Mouse (Mus musculus): ENCODE measurements at regions not wholly inside any gene's neighbourhood (a gene's known extent, or its start where the extent isn't known, plus 50 kb on each side); places are given as distances from the start of the nearest gene placed in this dataset.

DNA sequence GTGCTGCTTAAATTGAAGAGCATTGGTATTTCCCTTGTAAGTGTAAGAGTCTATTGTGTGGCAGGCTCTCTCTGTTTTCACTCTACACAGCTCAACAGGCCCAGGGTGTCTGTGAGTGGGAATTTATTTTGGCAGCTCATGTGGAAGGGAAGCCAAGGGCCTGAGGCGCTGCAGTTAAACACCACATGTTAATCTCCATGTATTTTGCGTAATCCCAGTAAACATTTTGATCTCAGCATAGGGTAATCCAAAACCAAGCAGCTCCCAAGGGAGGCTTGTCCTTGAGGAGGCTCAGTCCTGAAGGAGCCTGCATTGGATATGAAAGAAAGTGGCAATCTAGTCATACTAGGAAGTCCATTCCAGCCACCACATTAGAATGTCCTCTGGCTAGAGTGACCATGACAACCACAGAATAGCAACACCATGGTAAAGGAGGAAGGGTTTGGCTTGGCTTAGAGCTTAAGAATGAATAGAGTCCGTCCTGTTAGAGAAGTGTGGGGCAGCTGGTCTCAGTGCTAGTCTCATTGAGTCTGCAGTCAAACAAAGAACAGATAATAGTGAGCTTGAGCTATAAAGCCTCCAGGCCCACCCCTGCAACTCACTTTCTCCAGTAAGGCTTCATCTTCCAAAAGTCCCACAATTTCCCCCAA is 391.6 kb downstream of the Insc start:
- Histone ChIP-seq H3K27ac (no peak overlapping the region), H3K4me2 (no peak overlapping the region), H3K4me1 (no peaks in the 10 kb centered on the region), H3K4me3 (no peak overlapping the region), H3K36me3 (no peaks in the 10 kb centered on the region), H3K9ac (no peak overlapping the region), H3K9me3 (no peaks in the 10 kb centered on the region), H3K27me3 (0 out of 2 replicates have a peak, but pooled peaks cover under 1% of the 10 kb centered on the region)
- ATAC-seq (ENCODE audit: insufficient number of reproducible peaks, insufficient read depth, low FRiP score, low TSS enrichment, low read depth), result no peak
- WGBS, result 69% methylated on average over 3 of the region's 3 CpGs

DNA sequence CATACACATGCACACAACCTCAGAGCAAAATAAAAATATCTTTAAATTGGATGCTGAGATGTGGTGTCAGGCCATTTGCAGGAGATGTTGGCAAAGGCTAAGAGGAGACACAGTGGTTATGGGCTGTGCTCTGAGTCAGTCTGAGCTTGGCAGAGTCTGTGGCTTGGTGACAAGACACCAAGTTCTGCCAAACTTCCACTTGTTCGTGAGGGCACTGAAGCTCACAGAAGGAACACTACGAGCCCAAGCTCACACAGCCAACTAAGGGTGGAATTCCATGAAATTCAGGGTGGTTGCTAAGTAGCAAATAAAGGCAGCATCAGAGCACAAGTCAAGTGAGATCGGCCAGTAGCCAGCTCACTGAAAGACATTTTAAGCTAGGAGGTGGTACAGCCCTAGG is 396.8 kb downstream of the Insc start:
- no peaks in the 10 kb centered on the region for H3K27me3 ChIP-seq
- no peak for ATAC-seq (ENCODE audit: insufficient number of reproducible peaks, insufficient read depth, low FRiP score, low TSS enrichment, low read depth)
- H3K9ac ChIP-seq, result no peak overlapping the region
- no peaks in the 10 kb centered on the region for H3K36me3 ChIP-seq
- peaks cover 9% of the 10 kb centered on the region for H3K4me1 ChIP-seq
- H3K4me2 ChIP-seq, result no peak overlapping the region
- H3K27ac ChIP-seq, result no peak overlapping the region
- H3K9me3 ChIP-seq, result no peaks in the 10 kb centered on the region
- 79% methylated on average over 3 of the region's 3 CpGs for WGBS
- no peak overlapping the region for H3K4me3 ChIP-seq

GRCm38 (mm10) chr7:115142163-115142562 is 398.7 kb downstream of the Insc start:
- H3K9ac ChIP-seq, result no peak overlapping the region
- H3K4me2 ChIP-seq, result no peak overlapping the region
- no peak for ATAC-seq (ENCODE audit: insufficient number of reproducible peaks, insufficient read depth, low FRiP score, low TSS enrichment, low read depth)
- no peaks in the 10 kb centered on the region for H3K36me3 ChIP-seq
- no peaks in the 10 kb centered on the region for H3K27me3 ChIP-seq
- H3K4me1 ChIP-seq, result peaks cover 9% of the 10 kb centered on the region
- 52% methylated on average over 2 of the region's 2 CpGs for WGBS
- H3K4me3 ChIP-seq, result no peak overlapping the region
- H3K27ac ChIP-seq, result no peak overlapping the region
- H3K9me3 ChIP-seq, result no peaks in the 10 kb centered on the region

DNA sequence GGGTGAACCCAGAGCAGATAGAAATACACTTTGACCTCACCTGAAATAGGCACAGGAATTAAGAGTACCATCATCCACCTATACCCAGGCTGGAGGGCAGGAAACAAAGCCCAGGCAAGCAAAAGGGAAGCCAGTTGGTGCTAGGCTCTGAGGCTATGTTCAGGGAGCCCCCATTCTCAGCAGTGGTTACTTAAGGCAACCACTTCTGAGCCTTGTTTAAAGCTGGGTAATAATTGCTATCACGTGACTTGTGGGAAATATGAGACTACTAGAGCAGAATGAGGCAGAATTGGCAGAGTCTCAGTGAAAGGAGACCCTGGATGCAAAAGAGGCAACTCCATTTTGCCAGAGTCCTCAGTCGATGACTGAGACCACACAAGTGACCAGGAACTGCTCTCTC is 401.5 kb downstream of the Insc start:
- WGBS, result 10% methylated on average over 2 of the region's 2 CpGs
- peak; percentile 56; the same call in 1 of the 2 replicates for ATAC-seq (ENCODE audit: insufficient number of reproducible peaks, insufficient read depth, low FRiP score, low TSS enrichment, low read depth)
- H3K27ac ChIP-seq, result no peak overlapping the region
- H3K4me2 ChIP-seq, result no peak overlapping the region
- no peak overlapping the region for H3K9ac ChIP-seq
- no peaks in the 10 kb centered on the region for H3K27me3 ChIP-seq
- no peaks in the 10 kb centered on the region for H3K36me3 ChIP-seq
- H3K9me3 ChIP-seq, result no peaks in the 10 kb centered on the region
- H3K4me1 ChIP-seq, result peaks cover 9% of the 10 kb centered on the region
- no peak overlapping the region for H3K4me3 ChIP-seq

DNA sequence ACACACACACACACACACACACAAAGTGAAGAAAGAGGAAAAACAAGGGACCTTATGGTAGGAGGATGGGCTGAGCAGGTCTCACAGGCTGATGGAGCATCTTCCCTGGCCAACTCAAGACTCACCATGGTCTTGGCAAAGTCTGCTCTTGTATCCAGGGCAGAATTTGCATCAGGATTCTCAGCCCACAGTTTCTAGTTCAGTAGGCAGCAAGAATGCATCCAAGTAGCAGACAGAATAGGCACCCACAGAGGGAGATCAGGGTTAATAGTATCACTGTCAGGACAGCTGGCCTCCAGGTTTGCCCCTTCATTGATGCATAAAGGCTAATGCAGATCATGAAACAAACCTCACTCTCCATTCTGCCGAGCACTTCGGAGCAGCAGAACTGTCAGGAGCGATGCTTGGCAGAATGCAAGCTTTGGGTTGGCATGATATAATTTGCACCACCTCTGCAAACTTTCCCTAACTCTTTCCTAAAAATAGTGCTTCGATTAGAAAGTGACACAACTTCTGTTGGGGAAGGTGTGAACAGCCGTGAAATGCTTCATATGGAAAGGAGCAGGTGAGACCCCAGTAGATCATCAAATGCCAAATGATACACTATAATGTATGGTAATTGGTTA is 404.0 kb downstream of the Insc start:
- Histone ChIP-seq H3K27ac (no peak overlapping the region), H3K36me3 (no peaks in the 10 kb centered on the region), H3K4me3 (no peak overlapping the region), H3K27me3 (no peaks in the 10 kb centered on the region), H3K9me3 (no peaks in the 10 kb centered on the region), H3K4me2 (no peak overlapping the region), H3K9ac (no peak overlapping the region), H3K4me1 (peaks cover 9% of the 10 kb centered on the region)
- ATAC-seq (ENCODE audit: insufficient number of reproducible peaks, insufficient read depth, low FRiP score, low TSS enrichment, low read depth), result no peak
- WGBS, result 83% methylated on average over 5 of the region's 5 CpGs

DNA sequence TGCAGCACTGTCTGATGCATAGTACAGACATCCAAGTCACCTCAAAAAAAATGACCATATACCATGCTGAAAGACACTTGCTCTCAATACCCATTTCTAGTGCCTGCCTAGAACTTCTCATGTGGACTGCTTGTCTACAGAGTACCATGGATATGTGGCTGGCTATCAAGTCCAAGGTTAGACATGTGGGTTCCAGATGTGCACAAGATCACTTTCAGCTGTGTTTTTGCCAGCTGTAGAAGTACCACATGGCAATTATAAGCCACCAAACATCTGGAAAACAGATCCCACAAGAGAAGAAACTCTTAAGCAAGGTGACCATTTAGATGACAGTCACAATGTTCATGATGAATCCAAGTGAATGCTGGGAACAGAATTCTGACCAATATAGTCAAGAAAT is 409.8 kb downstream of the Insc start:
- no peak for ATAC-seq (ENCODE audit: insufficient number of reproducible peaks, insufficient read depth, low FRiP score, low TSS enrichment, low read depth)
- no peaks in the 10 kb centered on the region for H3K36me3 ChIP-seq
- H3K9ac ChIP-seq, result no peak overlapping the region
- H3K4me3 ChIP-seq, result no peak overlapping the region
- peaks cover 6% of the 10 kb centered on the region; the same call in 1 of the 2 replicates for H3K4me1 ChIP-seq
- no peaks in the 10 kb centered on the region for H3K27me3 ChIP-seq
- H3K27ac ChIP-seq, result no peak overlapping the region
- no peaks in the 10 kb centered on the region for H3K9me3 ChIP-seq
- H3K4me2 ChIP-seq, result no peak overlapping the region

- Histone ChIP-seq H3K9ac (no peak overlapping the region), H3K4me1 (peaks cover 6% of the 10 kb centered on the region; the same call in 1 of the 2 replicates), H3K9me3 (no peaks in the 10 kb centered on the region), H3K27me3 (no peaks in the 10 kb centered on the region), H3K36me3 (no peaks in the 10 kb centered on the region), H3K27ac (no peak overlapping the region), H3K4me3 (no peak overlapping the region), H3K4me2 (no peak overlapping the region)
- ATAC-seq (ENCODE audit: insufficient number of reproducible peaks, insufficient read depth, low FRiP score, low TSS enrichment, low read depth), result no peak
- 25% methylated on average over 4 of the region's 4 CpGs for WGBS
Measured at GRCm38 (mm10) chr7:115153764-115154509, 410.4 kb downstream of the Insc start.

DNA sequence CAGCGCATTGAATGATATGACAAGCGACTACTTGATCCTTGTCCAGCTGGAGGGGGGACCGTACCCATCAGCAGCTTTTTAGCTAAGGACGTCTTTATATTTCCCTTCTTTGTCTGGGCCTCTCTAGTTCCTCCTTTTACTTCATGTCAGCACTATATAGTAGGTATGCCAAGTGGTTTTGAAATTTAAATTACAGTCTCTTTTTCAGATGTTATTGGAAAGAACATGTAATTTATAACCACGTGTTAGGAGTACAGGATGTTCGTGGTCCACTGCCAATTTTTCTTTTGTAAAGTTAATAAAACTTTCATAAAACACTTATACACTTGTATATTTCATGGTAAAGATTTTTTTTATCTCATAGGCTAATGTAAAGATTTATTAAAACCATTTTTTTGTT is 426.5 kb downstream of the Insc start:
- H3K4me2 ChIP-seq, result no peak overlapping the region
- H3K9me3 ChIP-seq, result peaks cover 4% of the 10 kb centered on the region; the same call in 1 of the 2 replicates
- no peak overlapping the region for H3K9ac ChIP-seq
- H3K27me3 ChIP-seq, result no peaks in the 10 kb centered on the region
- H3K36me3 ChIP-seq, result no peaks in the 10 kb centered on the region
- no peak overlapping the region for H3K4me3 ChIP-seq
- no peak overlapping the region for H3K27ac ChIP-seq
- ATAC-seq (ENCODE audit: insufficient number of reproducible peaks, insufficient read depth, low FRiP score, low TSS enrichment, low read depth), result no peak
- 46% methylated on average over 6 of the region's 6 CpGs for WGBS
- peaks cover 3% of the 10 kb centered on the region; the same call in 1 of the 2 replicates for H3K4me1 ChIP-seq

GRCm38 (mm10) chr7:115170439-115170838 is 426.9 kb downstream of the Insc start:
- peaks cover 4% of the 10 kb centered on the region; the same call in 1 of the 2 replicates for H3K9me3 ChIP-seq
- no peak overlapping the region for H3K27ac ChIP-seq
- H3K27me3 ChIP-seq, result no peaks in the 10 kb centered on the region
- H3K9ac ChIP-seq, result no peak overlapping the region
- ATAC-seq (ENCODE audit: insufficient number of reproducible peaks, insufficient read depth, low FRiP score, low TSS enrichment, low read depth), result no peak; the same call in 1 of the 2 replicates
- H3K36me3 ChIP-seq, result no peaks in the 10 kb centered on the region
- 23% methylated on average over 9 of the region's 9 CpGs for WGBS
- H3K4me1 ChIP-seq, result peaks cover 3% of the 10 kb centered on the region; the same call in 1 of the 2 replicates
- H3K4me2 ChIP-seq, result 0 out of 2 replicates have a peak overlapping the region, but pooled peaks have one; percentile 27
- H3K4me3 ChIP-seq, result no peak overlapping the region

GRCm38 (mm10) chr7:115192482-115192881 is 449.0 kb downstream of the Insc start:
- H3K27me3 ChIP-seq, result peaks cover 50% of the 10 kb centered on the region
- H3K4me1 ChIP-seq, result peaks cover 6% of the 10 kb centered on the region; the same call in 1 of the 2 replicates
- no peaks in the 10 kb centered on the region for H3K36me3 ChIP-seq
- H3K27ac ChIP-seq, result no peak overlapping the region
- H3K9ac ChIP-seq, result no peak overlapping the region
- no peak overlapping the region for H3K4me3 ChIP-seq
- no peaks in the 10 kb centered on the region for H3K9me3 ChIP-seq
- 76% methylated on average over 5 of the region's 5 CpGs for WGBS
- no peak overlapping the region for H3K4me2 ChIP-seq
- ATAC-seq (ENCODE audit: insufficient number of reproducible peaks, insufficient read depth, low FRiP score, low TSS enrichment, low read depth), result no peak

DNA sequence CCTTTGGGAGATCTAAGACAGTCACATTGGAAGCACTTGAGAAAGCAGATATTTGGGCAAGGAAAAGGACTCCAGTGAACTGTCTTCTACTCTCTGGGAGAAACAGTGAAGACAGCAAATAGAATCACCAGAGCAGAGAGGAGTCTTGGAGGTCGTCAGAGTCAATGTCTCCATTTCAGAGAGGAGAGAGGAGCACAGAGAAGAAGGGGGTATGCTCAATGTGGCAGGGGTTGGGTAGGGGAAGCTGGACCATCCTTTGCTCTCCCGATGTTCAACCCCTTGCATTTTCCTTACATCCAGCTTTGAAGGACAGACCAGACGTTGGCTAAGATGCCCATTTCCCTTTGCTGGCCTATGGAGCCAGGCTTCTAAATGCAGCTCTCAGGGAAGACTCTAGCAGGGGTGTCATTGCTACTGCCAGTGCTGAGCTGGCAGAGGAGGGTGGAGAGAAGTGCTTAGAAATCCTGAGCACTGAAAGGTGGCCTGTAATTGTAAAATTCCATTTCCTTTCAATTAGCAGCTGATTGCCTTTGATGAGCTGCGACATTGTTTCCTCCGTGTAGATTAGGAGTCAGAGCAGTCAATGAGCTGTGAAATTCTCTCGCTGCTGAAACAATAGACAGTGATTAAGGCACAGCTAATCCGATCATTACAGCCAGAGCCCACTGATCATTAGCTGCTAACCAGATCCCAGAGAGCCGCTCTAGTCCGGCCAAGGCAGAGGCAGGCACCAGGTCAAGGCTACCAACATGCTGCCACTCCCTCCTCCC is 449.7 kb downstream of the Insc start:
- Histone ChIP-seq H3K36me3 (no peaks in the 10 kb centered on the region), H3K9ac (no peak overlapping the region), H3K4me2 (no peak overlapping the region), H3K27ac (no peak overlapping the region), H3K9me3 (no peaks in the 10 kb centered on the region), H3K4me1 (peaks cover 6% of the 10 kb centered on the region; the same call in 1 of the 2 replicates), H3K4me3 (no peak overlapping the region), H3K27me3 (peaks cover 50% of the 10 kb centered on the region)
- no peak for ATAC-seq (ENCODE audit: insufficient number of reproducible peaks, insufficient read depth, low FRiP score, low TSS enrichment, low read depth)
- WGBS, result 20% methylated on average over 9 of the region's 9 CpGs

Measured in embryonic facial prominence, embryonic 13.5 days (tissue).